Mouse (Mus musculus) spleen, postnatal 14 days (tissue): ENCODE results near the gene Rnf222.
"Not testable (repeated sequence)": the region's sequence is repeated elsewhere in the genome, so short reads cannot be mapped to it uniquely, and the experiment has no call there.

Source experiments
- DNase-seq, 2 experiments: peaks; one replicate each; pipeline ENCODE4 v3.0.0; 2021 to 2022; ENCODE audit warnings: low spot score in 2 of 2

The Rnf222 gene

DNA sequence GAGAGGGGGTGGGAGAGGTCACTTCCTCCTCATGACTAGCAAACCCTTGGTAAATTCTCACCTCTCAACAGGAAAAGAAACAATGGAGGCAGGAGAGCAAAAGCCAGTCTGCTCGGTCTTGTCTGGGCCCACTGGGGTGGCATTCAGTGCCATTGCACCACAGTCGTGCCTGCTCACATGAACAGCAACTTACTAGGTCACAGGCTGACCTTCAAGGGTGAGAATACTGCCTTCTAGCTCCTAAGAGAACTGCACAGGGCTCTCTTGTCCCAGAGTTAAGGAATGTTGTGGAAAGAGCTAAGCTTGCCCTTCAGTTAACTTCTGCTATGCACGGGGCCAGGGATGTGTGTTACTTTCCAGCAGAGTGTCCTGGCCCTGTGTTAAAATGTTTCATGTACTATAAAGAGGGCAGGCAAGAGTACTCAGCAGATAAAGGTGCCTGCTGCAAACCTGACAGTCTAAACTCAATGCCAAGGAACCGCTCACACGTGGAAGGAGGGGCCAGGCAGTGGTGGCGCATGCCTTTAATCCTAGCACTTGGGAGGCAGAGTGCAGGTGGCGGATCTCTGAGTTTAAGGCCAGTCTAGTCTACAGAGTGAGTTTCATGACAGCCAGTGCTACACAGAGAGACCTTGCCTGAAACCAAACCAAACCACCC is 20.6 kb downstream of the Rnf222 start:
- DNase-seq, result no peak

DNA sequence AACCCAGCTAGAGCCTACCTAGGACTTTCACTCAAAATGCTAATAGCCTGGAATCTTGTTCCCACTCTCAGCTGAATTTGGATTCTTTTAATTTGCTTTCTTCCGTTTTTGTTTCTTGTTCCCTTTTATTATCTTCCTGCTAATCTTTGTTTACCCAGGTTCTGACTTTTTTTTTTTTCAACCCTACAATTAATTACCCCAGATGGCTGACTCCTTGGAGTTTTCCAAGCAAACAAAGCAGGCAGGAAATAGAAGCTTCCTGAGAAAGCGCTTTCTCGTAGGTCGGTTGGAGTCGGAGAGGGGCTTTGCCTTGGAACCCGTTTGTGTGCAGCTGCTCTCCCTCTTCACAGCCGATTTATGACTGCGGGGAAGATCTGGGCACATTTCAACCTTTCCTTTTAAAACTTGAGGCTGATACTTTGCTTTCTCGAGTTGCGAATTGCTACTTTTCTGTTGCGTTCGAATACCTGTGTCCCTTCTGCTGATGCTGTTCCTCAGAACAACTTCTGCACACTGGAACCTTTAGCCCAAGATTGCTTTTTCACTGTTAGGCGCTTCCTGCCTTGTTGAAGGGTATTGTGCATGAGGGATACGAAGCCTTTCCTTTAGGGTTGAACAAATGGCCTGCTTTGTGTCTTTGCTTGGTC is 23.3 kb downstream of the Rnf222 start:
- no peak for DNase-seq

DNA sequence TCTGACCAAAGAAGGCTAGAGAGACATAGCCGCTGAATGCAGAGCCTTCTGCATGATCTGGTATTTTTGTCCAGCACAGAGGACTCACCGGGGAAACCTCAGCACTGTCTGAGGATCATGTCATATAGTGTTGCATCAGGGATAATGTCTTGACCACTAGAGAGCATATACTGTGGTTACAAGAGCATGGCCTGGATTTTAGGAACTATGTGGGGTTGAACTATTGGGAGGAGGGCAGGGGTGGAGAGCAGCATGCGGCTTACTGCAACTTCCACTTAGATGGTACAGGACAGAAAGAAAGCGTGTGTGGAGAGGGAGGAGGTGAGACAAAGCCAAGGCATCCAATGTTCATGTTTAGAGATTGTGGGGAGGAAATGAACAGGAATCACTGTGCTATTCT is 26.2 kb downstream of the Rnf222 start:
- no peak for DNase-seq

DNA sequence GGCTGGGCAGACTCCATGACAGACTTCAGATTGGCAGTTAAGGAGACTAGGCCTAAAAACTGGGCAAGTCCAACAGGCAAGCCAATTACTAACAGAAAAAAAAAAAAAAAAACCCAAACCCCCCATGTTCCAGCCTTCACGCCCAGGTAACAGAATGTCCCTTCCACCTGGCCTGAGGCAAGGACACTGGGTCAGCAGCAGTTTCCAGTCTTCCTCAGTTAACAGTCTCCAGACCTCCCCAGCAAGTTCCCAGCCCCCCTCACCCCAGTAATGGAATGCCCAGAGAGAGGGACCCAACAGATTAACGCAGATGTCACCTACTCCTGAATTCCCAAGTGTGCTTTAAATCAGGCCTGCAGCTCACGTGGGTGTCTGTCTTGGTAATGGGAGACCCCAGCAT is 34.8 kb downstream of the Rnf222 start:
- DNase-seq, result no peak

DNA sequence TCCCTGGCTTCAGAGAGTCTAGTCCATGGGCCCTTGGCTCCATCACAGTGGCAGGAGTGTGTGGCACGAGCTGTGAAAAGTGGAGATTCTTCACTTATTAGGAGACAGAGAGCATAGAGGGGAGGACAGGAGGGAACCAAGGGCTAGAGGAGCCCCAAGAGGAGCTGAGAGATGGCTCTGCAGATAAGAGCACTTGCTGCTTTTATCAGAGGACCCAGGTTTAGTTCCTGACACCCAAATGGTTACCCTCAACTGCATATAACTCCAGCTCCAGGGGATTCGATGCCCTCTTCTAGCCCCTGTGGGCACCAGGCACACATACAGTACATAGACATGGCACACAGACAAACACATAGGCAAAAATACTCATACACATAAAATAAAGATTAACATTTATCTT is 36.4 kb downstream of the Rnf222 start:
- DNase-seq, result no peak

DNA sequence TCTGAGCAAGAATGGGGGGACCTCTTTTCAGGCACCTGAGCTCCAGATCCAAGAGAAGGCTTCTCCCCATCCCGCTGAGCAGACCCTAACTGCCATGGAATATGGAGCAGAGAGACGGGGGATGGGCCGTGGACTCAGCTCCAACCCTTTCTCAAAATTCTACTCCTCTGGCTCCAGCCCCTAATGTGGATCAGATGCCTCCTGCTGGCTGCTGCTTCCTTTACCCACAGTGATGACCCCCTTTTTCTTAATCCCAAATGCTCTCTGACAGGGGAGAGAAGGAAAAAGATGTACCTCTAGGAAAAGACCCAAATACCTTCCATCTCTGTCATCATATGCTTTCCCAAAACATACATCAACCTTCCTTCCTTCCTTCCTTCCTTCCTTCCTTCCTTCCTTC is 38.6 kb downstream of the Rnf222 start, which contains the start of gene Odf4:
Gene Odf4 (minus strand): TSS at position 101 of the 400 bp plus-strand sequence.
- DNase-seq, result no peak

DNA sequence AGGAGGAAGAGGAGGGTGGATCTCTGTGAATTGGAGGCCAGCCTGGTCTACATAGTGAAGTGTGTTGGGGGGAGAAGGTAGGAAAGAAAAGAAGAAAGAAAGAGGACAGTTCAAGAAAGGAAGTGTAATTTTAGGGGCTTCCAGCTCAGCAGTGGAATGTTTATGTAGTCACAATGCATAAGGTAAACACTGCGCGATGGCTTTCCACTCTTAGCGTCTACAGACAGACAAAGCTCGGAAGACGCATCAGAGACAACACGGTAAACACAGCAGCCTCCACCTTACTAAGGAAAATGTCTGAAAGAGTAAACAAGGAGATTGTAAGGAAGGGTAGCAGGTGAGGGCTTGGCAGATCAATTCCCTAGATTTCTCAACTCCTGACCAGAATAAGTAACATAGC is 41.6 kb downstream of the Rnf222 start:
- DNase-seq, result no peak

DNA sequence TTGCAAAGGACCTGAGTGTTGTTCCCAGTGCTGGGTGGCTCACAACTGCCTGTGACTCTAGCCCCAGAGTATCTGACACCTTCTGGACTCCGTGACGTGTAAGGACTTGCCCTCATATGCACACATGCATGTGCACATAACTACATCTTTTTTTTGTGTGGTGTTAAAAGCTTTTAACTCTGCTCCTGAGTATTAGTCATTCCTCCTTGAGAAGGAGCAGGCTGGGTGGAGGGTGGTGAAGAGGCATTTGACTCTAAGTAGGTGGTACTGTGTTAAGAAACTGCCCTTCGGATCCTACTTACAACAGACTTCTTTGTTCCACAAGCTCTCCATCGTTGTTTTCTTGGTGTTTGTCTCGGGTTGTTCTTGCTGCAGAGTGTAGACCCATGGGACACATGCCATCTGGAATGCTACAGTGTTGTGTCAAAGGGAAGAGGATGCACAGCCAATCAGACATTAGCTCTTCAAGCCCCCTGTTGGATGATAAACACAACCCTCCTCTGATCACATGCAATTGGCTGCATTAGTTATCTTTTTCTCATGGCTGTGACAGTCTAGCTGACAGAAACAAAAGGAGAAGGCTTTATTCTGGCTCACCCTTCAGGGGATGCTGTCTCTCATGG is 45.6 kb downstream of the Rnf222 start:
- no peak for DNase-seq

DNA sequence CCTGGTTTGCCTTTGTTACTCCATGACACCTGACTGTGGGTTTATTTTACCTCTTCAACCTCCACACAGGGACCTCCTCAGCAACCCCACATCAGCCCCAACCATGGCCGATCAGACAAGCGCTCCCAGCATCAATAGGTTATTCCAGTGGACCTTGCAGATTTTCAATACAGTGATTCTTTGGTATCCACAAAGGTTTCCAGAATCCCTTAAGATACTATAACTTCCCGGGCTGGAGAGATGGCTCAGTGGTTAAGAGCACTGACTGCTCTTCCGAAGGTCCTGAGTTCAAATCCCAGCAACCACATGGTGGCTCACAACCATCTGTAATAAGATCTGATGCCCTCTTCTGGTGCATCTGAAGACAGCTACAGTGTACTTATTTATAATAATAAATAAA is 48.6 kb downstream of the Rnf222 start:
- not testable (repeated sequence) for DNase-seq

DNA sequence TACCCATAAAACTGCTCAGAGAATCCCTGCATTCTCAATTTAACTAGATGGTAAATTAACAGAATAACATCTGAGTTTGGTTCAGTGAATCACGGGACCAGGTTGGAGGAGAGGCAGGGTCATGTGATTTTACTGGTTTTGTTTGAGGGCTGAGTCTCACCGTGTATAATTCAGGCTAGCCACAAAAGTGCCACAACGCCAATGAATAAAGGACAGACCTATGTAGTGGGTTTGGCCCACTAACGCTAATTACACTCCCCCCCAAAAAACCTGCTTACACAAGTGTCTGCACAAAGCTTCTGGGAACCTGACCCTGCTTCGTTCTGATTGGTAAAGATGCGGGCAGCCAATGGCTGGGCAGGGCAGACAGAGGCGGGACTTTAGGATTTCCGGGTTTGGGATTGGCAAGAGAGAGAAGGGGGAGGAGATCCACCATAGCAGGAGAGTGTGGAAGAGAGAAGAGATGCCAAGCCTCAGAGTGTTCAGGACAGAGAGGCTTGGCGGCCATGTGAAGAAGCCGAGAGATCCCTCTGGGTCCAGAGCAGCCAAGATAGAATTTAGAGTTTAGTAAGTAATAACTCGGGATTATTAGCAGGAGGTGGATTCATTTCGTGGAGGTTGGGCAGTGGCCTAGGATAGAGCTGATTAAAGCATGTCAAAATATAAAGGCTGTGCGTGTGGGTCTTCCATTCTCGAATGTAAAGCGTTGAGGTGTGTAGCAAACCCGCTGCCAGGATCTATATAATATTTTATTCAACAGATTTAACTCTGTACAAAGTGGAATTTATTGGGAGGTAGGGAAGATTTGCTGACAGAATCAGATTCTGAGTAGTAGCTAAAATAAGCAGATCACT is 51.3 kb downstream of the Rnf222 start:
- peak; percentile 56 to 67 for DNase-seq

DNA sequence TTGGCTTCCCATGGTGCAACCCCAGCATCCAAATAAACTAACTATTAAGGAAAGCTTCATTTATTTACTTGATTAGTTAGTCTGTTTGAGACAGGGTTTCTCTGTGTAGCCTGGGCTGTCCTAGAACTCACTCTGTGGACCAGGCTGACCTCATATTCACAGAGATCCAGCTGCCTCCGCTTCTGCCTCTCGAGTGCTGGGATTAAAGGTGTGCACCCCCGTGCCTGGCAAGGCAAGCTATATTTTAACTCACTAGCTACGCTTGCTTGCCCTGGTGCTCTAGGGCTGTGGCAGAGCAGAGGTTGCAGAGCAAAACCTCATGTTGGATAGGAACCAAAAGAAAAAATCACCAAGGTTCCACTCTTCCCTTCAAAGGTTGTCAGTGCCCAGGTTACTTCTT is 52.2 kb downstream of the Rnf222 start:
- DNase-seq, result no peak

DNA sequence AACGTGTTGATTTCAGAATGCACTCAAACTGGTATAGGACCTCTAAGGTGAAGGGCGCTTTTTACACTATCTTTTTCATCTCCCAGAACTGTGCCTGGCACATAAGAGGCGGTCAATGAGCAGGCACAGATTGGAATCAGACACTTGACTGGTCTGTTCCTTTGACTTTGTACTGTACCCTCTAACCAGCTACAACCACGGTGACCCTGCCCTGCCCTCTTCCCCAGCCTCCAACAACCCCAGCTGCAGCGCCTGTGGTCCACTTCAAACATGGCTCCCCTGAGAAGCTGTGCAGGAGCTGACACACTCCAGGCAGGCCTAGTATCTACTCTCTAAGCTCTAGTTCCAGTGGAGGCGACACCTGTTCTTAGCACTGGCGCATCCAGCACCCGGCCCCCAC is 54.4 kb downstream of the Rnf222 start:
- DNase-seq, result no peak

DNA sequence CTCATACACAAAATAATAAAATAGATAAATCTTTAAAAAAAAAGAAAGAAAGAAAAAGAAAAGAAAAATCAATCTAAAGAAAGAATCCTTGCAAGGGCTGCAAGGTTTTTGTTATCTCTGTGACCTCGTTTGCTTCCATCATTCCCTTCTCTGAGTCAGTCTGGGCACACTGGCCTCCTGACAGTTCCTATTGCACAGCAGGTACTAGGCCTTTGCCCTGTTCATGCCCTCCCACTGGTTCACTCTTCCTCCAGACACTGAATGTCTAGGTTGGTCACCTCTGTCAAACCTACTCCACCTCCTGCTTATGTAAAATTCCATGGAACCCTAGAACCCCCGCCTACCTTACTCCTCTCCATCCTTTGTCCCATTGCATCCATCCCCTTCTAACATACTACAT is 56.9 kb downstream of the Rnf222 start:
- no peak for DNase-seq
